Mouse (Mus musculus): Measurements from ENCODE around the gene Snx1. TPM values are rescaled to one million over a fixed set of nuclear protein-coding genes. Genes with fewer than 3 reads are reported as not detected.

The Snx1 gene
- polyA plus RNA-seq, 1 experiment from 2014 or later, result 109 TPM

DNA sequence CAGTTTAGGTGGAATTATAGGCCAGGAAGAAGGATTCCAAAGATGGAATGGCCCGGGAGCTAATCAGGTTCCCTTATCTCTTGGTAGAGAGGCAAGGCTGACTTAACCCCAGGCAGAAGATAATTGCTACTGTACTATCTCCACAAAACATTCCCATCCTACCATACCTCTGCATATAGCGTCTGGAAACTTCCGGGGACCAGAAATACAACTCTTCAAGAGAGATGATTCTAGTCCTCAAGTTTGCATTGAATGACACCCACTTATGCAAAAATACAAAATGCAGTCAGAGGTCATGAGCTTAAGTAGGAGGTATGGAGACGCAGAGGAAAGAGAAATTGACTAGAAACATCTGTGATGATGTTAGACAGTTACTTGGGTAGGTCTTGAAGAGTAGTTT is 1.5 kb upstream of the Snx1 start:
- DNase-seq (ENCODE audit: low spot score), result no peak

DNA sequence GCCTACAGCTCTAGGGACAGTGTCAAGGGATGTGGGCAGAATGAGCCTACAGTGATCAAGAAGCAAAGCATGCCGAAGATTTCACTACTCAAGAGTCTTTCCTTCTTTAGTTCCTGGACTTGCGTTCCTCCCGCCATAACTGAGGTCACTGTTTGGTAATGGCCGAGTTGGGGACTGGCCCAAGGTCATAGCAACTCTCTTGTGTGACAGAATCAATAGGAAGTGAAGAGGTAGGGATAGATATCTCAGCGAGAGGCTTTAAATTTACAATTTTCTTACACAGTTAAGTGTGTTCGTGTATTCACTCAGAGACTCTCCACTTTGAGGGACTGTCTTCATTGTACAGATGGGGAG is 783 bp upstream of the Snx1 start:
- DNase-seq (ENCODE audit: low spot score), result no peak

DNA sequence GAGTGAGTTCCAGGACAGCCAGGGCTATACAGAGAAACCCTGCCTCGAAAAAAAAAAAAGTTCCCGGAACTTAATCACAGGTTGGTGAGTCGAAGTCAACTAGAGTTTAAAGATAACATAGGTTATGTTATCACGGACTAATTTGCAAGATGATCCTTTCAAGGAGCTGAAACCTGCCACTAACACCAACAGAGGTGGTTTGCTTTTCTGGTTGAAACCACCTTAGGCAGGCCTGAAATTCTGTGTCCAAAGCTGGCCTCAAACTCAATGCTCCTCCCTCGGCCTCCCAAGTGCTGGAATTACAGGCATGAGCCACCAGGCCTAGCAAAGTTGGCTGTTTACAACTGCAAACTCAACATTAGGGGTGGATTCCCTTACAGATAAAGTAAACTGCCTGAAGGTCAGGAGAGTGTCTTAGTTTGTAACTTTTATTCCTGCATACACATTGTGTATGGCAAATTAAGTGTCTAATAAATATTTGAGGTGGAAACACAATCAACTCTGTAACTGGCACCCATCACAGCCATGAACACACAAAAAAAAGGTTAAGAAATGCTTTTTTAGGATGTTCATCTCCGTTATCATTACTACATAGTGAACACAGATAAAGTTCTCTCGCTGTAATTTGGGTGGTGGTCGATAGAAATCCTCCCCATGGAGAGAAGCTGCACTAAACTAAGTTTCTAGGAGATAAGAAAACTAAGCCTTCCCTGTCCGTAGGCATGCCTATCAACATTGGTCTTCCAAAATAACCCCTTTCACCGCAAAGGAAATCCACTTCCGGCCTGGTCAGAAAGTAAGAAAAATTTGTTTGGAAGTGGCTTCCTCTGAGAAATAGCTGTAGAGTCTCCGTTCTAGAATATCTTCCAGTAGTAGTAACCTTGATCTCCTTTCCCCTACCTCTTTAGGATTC is 588 bp downstream of the Snx1 start:
- no peak for DNase-seq (ENCODE audit: low spot score)

DNA sequence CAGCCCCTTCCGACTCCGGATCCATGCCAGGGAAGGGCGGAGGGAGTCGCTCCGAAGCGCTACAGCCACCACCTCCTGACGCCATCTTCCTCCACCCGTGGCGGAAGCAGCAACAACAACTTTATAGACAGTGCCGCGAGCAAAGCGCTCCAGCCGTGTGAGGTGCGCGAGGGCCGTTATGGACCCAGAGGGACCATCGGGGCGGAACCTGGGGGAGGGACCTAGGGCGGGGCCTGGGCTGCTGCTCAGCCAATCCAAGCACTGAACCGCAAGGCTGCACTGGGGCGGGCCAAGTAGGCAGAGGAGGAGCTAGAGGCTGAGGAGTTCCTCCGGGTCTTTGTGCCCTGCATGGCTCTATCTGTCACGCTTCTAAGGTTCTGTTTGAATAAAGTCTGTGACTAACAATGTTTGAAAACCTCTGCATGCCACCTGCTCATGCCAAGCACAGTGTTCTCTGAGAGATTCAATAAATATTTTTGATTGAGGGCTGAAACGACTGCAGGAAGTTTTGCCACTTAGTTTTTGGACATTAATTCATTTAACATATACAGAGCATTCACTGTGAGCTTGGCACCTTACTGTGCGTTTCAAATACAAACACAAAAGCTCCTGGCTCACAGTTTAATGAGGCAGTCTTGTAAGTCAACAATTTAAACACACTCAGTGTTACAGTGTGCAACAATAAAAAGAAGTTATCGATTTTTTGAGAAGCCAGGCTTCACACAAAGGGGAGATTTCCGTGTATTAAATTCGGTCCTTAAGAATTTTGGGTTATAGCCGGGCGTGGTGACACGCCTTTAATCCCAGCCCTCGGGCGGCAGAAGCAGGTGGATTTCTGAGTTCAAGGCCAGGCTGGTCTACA is 1.5 kb downstream of the Snx1 start:
- DNase-seq (ENCODE audit: low spot score), result peak; percentile 98

DNA sequence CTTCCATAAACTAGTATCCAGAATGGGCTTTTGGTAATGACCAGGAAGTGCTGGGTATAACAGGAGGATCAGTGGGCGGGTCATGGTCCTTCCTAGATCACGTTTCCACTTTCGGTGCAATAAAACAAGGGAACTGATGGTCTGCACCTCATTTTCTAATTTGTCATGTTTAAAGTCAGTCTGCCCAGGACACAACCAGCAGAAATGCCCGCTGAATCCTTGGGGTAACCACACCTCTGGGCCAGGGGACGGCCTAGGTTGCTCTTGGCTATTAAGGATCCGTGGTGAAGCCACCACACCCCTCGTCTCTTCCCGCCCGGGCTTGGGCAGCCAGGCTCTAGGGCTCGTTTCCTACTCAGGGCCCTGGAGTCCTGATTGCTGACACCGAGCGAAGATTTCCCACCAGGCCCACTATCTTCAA is 2.3 kb downstream of the Snx1 start:
- no peak for DNase-seq (ENCODE audit: low spot score)

DNA sequence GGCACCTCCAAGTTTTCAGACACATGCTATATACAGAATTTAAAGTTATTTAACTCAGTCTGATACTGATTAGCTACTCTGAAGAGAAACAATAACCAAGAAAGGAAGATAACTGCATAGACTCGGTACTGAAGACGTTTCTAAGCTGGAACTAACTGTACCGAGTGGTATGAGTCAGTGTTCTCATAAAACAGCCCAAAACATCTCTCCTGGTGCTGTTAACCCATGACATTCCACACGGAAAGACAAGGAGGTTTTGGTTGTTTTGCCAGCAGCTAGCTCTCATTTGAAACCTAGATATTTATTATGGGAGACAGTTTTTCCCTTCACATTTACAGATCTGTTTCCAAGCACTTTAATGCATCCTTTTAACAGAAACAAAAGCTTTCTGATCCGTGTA is 2.7 kb downstream of the Snx1 start:
- no peak for DNase-seq (ENCODE audit: low spot score)

DNA sequence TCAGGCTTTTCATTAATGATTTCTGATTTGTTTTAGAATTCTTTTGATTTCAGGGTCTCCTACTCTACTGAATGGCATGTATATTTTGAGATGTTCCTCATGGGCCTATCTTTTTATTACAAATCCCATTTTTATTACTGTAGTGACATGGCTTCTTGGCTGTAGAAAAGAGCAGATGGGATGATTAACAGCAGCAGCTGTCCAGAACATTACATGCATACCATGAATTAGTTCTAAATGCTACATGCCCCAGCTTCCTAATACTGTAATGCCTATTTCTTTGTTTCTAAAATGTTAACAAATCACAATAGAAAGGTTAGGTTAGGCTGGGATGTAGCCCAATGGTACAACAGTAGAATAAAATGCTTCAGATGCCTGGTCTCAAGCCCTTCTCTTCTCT is 5.0 kb downstream of the Snx1 start:
- DNase-seq (ENCODE audit: low spot score), result no peak

DNA sequence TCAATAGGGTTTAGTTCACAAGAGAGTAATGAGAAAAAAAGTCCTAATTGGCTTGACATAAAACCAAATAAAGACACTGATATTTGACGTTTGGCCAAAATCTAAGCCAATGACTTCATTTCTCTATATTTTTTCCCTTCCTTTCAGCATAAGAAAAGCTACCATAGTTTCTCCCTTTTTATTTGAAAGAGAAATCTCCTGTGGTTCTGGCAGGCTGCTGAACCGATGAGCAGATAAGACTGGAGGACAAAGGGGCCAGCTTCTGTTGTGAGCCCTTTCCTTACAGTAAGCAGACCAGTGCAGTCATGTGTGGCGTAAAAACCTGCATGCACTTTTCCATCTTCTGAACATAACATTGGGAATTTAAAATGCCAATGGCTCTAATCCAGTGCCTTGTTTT is 5.4 kb downstream of the Snx1 start:
- no peak for DNase-seq (ENCODE audit: low spot score)

DNA sequence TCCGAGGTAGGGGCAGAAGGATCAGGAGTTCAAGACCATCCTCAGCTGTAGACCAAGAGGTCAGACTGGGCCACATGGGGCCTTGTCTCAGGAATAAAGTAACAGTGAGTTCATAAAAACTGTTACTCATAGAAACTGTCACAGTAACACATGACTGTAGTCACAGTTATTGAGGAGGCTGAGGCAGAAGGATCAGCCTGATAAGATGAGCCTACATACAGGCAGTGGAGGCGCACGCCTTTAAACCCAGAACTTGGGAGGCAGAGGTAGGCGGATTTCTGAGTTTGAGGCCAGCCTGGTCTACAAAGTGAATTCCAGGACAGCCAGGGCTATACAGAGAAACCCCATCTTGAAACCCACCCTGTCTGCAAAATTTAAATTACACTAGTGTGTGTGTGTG is 6.3 kb downstream of the Snx1 start:
- no peak for DNase-seq (ENCODE audit: low spot score)

DNA sequence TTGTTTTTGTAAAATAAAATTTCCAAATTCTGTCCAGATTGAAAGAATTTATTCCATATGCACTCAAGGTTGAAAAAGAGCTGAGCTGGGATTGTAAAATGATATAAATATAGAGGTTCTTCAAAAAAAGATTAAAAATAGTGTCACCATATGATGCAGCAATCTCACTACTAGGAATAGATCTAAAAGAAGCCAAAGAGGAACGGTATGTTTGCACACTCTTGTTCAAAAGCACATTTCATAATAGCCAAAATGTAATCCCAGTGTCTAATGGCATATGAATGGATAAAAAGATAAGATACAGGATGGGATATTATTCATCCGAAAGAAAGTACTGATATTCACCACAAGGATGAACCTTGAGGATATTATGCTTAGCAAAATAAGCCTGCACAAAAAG is 6.9 kb downstream of the Snx1 start:
- no peak for DNase-seq (ENCODE audit: low spot score)

DNA sequence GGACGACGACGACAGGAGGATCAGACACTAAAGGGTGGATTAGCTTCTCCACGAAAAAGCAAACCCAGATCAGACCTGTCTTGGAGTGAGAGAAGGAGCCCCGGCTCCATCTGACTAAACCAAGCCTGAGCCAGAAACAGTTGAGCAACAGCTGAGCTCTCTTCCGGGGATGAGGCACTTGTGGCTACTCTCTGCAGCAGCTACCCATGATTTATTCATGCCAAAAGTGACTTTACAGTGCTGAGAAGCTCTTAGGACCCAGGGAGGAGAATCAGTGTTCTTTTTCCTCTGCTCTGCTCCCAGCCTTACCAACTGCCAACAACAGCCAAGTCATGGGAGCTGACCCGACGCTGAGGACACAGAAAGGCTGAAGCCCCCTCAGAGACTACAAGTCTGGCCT is 9.5 kb downstream of the Snx1 start:
- DNase-seq (ENCODE audit: low spot score), result no peak

DNA sequence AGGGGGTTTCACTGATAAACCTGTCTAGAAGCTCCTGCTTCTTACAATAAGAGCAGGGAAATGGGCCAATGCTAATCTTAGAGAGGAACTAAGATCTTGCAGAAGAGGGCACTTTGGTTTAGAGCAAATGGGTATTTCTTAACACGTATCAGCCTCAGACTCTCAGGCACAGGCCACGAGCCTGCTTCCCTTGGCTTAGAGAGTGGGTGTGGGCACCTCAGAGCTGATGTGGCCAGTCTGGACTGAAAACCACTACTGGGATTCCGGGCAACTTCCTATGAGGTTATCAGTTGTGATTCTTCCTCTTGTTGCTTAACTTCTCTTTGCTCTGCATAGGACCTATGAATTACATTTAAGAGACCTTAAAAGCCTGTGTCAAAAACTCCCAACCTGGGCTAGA is 12.0 kb downstream of the Snx1 start:
- DNase-seq (ENCODE audit: low spot score), result no peak

DNA sequence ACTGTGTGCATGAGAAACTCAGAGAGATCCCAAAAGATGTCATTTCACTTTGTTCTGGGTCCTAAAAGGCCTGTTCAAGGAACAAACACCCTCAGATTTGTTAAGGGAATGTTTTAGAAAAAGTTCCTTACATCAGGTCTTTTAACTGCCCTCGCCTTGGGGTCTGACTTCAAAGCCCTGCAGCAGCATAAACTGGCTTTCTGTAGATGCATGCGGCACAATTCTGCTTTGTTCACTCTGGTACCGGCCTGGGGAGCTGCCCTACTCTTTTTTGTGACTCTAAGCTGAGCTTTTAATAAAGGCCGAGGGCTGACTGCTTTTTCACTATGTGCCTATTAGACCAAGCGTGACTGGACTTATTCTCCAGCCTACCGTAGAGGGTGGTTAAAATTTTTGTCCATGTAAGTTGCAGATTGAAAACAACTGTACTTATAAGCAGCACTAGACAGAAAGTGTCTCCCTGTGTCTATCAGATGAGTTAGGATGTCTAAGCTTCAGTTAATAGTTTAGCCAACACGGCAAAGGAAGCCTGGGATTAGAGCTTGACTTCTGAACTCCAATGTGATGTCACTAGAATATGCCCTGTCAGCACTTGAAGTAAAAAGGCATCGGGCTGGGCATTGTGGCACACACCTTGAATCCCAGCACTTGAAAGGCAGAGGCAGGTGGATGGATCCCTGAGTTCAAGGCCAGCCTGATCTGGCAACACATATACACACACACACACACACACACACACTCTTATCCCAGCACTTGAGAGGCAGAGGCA is 15.6 kb downstream of the Snx1 start:
- DNase-seq (ENCODE audit: low spot score), result no peak

DNA sequence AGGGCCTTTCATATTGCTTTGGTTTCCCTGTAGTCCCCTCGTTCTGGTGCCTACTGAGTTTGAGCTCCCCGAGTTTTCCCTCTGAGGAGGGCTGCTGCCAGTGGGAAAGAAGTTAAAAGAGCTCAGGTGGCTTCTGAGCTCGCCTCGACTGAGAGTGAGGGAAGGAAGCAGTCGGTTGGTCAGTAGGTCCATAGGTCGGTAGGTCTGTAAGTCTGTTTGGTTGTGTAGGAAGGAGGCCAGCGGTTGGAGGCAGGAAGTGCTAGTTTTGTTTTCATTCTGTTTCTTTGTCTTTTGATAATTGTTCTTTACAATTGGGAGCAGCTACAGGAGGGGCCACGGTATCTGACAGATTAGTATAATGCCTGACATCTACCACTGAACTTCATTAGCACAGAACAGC is 16.3 kb downstream of the Snx1 start:
- no peak for DNase-seq (ENCODE audit: low spot score)

DNA sequence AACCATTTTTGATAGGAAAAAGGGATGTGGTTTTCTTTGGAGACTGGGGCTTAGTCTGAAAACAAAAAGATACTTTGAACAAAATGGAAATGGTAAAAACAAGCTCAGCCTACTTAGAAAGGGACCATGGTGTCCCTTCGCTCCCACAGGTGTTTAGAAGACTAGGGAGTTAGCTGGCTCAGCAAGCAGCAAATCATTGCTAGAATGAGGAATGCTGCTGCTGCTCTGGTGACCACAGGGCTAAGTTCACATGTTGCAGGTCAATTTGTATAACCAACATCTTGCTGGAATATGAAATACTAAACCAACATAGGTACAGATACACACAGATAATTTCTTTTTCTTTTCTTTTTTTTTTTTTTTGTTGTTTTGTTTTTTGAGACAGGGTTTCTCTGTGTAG is 16.8 kb downstream of the Snx1 start:
- no peak for DNase-seq (ENCODE audit: low spot score)

DNA sequence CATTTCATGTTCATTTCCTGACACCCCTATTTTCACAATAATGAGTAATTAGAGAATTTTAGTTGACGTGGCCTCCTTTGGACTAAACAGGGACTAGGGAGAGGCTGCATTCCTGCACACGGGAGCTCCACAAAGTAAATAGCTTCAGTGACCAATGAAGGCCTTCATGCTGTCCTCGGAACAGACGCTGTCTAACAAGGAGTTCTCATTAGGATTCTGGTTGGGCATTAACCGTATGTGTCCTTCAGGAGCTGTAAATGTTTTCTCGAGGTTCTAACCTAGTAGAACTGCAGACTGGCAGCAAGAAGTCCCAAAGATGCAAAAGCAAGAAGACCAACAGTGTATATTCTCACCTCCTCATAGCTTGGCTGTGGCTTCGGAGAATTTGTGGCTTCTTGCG is 21.2 kb downstream of the Snx1 start:
- DNase-seq (ENCODE audit: low spot score), result no peak

DNA sequence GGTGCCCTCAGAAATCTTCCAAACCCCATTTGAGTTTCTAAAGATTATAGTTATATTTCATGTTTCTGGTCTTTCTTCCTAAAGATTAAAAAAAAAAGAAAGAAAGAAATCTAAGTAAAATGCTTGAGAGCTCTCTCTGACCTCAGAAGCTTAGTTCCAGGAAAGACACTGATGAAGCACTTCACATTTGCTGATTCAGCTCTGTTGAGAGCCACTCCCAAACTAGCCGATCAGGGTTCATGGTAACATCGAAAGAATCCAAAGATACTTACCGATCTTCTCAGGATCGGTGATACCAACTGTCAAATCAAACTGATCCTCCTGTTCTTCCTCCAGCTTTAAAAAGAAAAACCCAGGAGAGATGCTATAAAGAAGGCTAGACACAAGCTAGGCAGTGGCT is 21.8 kb downstream of the Snx1 start:
- DNase-seq (ENCODE audit: low spot score), result no peak

DNA sequence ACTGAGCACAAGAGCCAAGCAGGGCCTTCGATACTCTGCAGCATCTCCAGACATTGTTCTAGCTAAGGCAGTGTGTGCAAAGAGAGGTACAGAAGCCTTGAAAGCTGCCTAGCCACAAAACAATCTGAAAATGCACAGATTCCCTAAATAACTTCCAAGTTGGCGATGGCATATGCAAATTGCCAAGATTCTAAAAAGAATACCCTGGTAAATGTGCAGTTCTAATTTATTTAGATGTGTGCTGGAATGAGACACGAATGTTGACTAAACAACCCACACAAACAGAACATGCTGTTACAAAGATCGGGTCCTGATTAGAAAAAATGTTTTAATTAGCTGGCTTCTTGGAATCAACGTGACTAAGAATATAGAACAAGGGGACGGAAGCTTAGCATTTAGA is 23.7 kb downstream of the Snx1 start:
- no peak for DNase-seq (ENCODE audit: low spot score)

DNA sequence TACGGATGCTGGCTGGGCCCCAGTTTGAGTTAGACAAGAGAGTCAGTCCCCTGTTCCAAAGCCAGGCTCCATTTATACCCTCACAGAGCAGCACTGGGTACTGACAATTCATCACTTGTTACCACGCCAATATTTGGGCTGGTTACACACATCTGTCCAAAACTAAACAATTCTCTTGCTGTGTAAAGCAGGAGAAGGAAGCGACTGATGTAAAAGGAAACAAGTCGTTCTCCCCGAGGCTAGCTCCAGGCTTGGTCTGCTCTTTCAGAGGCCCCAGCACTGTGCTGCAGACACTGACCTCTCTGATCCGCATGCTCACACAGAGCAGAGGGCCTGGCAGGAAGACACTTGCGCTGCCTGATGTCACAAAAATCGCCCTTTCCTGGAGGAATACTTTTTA is 24.8 kb downstream of the Snx1 start:
- no peak for DNase-seq (ENCODE audit: low spot score)

DNA sequence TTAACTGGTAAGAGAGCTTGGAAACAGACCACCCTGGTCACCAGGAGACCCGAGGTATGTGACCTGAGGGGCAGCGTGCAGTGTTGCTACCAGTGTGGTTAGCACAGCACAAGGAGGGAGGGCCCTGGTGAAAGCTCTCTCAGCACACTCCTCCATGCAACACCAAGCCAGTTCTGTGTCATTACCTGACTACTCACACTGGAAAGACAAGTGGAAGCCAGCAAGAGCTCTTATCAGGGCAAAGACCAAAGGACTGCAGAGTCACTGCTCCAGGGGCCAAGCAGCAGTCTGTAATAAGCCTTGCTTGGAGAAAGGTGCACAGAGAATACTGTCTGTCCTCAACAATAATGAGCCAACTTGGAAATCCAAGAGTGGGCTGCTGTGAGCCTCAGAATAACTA is 33.7 kb downstream of the Snx1 start:
- DNase-seq (ENCODE audit: low spot score), result no peak

DNA sequence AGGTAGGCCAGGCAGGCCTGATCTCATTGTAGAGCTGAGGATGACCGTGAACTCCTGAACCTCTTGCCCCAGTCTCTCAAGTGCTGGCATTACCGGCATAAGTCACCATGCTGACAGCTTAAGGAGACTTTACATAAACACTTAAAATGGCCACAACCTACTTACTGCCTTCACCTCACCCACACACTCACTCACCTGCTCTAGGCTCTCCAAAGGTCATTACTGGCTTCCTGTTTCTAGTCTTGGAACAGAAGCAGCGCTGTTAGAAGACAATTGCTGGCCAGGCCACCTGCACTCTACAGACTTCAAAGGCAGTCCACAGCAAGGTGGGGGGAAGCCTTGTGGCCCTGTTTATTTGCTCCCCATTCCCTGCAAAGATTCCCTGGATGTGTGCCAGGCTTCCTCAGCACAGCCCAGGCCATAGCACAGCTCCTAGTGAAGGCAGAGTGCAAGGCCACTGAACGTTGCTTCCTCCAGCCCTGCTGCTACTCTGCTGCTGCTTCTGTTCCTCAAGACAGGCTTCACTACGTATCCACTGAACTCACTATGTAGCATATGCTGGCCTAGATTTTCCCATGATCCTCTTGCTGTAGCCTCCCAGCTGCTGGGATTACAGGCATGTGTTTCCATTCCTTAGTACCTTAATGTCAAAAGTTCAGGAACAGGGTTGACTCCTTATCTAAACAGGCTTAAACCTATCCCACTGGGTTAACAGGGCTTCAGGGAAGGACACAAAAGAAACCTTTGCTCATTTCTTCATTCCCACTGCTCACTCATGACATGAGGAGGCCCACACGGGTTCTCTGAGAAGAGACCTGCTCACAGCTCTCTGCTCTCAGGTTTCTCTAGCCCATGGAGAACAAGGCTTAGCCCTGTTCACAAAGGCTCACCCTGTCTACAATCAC is 34.8 kb downstream of the Snx1 start:
- DNase-seq (ENCODE audit: low spot score), result no peak

Data from thymus, postnatal 0 days (tissue).